Mouse (Mus musculus) thymus, postnatal 4 days (tissue): ENCODE data around the gene Fkbp5.
"Not testable (repeated sequence)": the region's sequence is repeated elsewhere in the genome, so short reads cannot be mapped to it uniquely, and the experiment has no call there.

Experiments
- DNase-seq: peaks from one replicate; pipeline ENCODE4 v3.0.0; 2021

Gene Fkbp5

GRCm38 (mm10) chr17:28452889-28453288 lies 64.4 kb downstream of the Fkbp5 start:
- DNase-seq: no peak

DNA sequence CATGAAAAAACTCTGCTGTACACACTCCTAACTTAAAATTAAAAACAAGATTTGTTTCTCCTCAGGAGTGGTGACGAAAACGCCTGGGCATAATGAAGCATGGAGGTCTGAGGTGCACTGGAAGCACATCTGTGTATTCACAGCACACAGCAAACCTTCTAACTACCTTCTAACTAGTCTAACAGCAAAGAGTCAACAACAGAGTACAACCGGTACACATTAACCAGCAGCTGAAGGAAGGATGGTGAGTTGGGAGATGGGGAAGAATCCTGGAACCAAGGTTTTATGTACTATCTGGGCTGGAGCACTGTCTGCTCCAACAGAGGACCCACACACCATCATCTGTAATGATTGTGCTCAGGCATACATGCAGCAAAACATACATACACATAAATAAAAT lies 65.4 kb downstream of the Fkbp5 start:
- no peak for DNase-seq

- no peak for DNase-seq
These were observed 65.8 kb downstream of the Fkbp5 start for GRCm38 (mm10) chr17:28451487-28451886.

GRCm38 (mm10) chr17:28448225-28448624 lies 69.1 kb downstream of the Fkbp5 start:
- DNase-seq: no peak

GRCm38 (mm10) chr17:28447789-28448188 lies 69.5 kb downstream of the Fkbp5 start:
- no peak for DNase-seq

DNA sequence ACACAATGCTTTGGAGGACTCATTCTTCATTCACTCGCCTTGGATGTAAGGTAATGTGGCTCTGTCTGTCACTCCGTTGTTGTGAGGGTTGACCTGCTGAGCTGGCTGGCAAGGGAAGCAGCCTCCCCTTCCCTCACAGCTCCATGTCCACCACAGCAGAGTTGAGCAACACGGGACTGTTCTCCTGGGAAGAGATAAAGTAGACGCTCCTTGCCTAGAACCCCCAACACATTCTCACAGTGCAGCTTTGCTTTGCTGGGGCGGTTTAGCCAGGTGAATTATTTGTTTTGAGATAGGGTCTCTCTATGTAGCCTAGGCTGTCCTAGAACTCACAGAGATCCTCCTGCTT lies 70.5 kb downstream of the Fkbp5 start:
- DNase-seq: no peak

GRCm38 (mm10) chr17:28445886-28446819 lies 71.2 kb downstream of the Fkbp5 start:
- no peak for DNase-seq

- DNase-seq: peak; percentile 59
These were observed 74.7 kb downstream of the Fkbp5 start for GRCm38 (mm10) chr17:28442661-28443060.

DNA sequence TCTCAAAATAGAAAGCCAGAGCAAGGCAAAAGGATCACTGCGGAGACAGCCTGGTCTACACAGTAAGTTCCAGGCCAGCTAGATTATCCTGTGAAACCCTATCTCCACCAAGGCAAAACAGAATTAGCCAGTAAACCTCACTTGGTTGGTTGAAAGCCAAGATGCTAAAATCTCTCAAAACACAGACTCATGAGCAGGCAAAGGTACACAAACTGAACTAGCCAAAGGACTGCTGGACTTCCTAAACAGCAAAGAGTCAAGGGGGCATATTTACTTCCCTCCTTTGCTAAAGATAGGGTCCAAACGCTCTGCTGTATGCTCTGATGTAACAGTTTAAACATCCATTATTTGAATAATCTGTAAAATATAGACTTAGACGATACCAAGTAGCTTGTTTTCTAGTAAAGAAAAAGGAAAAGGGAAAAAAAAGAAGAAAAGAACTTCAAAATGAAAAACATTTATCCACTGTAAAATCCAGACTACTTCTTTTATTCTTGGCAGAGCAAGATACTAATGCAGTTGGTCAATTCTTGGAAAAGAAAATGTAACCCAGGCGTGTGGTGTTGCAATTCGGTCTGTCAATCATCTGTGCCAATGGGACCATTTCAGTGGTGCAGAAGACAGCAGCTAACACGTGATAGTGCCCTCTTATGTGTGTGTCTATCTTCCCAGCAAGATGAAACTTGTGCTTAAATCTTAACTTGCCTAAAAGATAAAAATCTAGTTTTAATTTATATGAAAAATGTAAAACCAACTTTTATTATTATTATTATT lies 78.8 kb downstream of the Fkbp5 start:
- no peak for DNase-seq

DNA sequence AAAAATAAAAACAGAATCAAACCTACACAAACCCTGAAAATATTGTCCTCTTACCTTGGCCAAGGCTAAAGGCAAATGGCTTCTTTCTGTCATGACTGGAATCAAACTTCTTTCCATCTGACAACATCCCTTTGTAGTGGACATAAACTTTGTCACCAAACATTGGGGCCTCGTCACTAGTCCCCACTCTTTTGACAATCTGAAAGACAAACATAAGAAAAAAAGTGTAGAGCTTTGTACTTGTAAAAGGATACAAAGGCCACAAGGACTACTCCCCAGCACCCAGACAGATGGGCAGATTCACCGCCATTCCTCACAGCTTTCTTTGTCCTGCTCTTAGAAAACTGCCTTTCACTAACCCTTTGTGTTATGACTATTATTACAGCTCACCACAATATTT lies 79.4 kb downstream of the Fkbp5 start:
- no peak for DNase-seq

DNA sequence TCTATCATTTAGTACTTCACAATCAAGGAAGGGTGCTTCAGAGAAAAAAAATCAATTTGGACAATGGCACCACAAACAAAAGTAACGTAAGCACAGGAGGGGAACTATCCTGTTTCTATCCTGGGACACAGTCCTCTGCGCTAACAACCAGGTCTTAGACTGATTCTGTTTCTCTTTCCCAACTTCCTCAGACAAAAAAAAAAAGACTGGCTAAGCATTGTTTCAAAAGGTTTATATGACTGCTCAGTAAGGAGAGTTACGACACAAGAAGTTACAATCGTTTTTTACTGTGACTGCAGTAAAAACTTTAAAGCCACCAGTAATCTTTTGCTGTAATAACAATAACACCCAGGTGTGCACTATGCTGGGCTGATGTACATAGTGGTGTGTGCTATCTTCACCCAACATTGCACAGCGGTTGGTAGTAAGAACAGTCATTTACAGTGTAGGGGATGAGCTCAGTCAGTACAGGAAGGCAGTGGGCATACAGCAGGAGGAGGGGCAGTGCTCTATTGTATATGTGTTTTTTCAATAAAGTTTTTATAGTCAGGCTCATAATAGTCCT lies 82.3 kb downstream of the Fkbp5 start:
- DNase-seq: no peak

GRCm38 (mm10) chr17:28433029-28433428 lies 84.3 kb downstream of the Fkbp5 start:
- no peak for DNase-seq

GRCm38 (mm10) chr17:28431931-28432335 lies 85.4 kb downstream of the Fkbp5 start:
- peak; percentile 38 for DNase-seq

- no peak for DNase-seq
These were observed 86.3 kb downstream of the Fkbp5 start for GRCm38 (mm10) chr17:28431038-28431437.

GRCm38 (mm10) chr17:28428474-28429258 lies 88.7 kb downstream of the Fkbp5 start:
- DNase-seq: no peak

- no peak for DNase-seq
These were observed 89.7 kb downstream of the Fkbp5 start for GRCm38 (mm10) chr17:28427666-28428065.

DNA sequence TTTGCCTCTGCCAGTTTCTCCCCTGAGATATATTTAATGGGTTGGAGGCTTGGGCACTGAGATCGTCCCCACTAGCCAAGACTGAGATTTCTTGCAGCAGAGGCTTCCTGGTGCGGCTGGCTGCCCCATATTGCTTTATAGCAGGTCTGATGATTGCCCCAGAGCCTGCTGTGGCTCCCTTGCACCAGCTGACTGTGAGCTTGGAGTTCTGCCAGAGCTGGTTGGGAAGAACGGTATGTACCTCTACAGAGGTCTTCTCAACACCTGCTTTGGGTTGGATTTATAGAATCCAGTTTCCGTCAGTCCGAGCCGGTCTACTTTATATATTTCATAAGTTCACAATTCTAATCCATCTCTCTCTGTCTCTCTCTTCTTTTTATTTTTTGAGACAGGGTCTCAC lies 93.0 kb downstream of the Fkbp5 start:
- no peak for DNase-seq

DNA sequence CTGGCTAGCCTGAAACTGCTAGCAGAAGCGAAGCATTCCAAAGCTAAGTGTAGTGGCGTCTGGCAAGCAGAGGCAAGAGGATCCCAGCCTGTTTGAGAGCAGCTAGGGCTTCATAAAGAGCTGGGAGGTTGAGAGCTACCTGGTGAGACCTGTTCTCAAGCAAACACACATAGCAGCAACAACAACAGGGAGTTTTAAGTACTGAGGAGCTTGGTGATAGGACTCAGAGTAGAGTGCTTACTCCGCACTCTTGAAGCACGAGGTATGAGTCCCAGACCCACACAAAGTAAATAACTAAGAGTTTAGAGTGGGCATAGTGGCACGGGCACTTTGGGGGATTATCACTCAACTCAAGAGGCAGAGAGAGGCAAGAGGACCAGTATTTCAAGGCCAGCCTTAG lies 96.3 kb downstream of the Fkbp5 start:
- no peak for DNase-seq

DNA sequence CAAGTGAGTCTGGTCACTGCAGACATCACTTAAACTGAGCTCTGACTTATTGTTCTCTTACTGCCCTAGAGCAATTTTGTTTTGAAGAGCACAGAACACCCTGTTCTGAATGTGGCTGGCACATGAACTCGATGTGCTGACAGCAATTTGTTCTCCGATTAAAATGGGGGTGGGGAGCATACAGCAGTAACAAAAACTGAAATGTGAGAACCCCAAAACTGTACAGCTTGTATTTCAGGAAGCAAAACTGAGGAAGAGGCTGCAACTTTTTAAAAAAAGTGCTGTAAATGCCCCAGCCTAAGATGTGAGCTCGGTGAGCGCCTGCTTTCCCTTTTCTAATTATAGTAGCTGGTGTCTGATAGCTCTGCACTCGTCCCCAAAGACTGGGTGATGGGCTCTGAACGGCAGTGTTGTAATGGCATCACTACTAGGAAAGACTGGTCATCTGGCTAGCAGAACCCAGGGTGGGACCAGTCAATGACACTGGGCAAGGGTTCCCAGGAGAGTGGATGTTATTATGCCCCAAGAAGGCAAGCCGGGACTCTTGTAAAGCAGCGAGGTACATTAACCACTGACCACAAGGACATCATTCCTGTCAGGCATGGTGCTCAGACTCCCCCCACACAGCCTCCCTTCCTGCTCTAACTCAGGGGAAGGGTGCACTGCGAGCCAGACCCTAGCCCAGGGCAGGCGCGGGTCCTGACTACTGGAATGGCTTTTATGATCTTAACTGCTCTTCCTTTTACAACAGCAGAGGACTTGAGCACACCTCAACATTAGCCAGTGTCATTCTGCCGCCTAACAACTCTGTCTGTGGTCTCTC lies 96.9 kb downstream of the Fkbp5 start:
- no peak for DNase-seq

- no peak for DNase-seq
These were observed 97.7 kb downstream of the Fkbp5 start for GRCm38 (mm10) chr17:28419636-28420035.

DNA sequence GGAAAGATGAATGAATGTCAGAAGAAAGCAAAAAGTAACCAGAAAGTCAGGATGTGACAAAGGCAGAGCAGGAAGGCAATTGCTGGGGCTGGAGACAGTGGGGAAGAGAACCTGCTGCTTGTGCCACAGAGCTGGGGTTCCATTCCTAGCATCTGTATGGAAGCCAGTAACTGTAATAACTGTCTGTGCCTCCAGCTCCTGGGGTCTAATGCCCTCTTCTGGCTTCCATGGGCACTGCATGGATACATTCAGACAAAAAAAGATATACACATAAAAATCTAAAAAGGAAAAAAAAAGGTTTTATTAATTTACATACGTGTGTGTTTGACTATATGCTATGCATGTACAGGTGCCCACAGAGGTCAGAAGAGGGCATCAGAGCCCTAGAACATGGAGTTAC lies 98.4 kb downstream of the Fkbp5 start:
- DNase-seq: no peak

GRCm38 (mm10) chr17:28418481-28418880 lies 98.8 kb downstream of the Fkbp5 start:
- DNase-seq: not testable (repeated sequence)
